Mouse (Mus musculus) layer of hippocampus, postnatal 36 days (tissue): ENCODE data around the gene Pqlc2. TPM values are rescaled to one million over a fixed set of nuclear protein-coding genes. Genes with fewer than 3 reads are reported as not detected.

Experiments used
- DNase-seq, 2 experiments: peaks; one replicate each; pipeline ENCODE4 v3.0.0; 2022
- total RNA-seq, 2 experiments: library from RNA; stranded (reverse); gene quantifications; 2 replicates each; pipeline ENCODE4 v1.2.3; 2021

Pqlc2 gene
- 10 to 100 TPM; 11.9 to 13.2 TPM for total RNA-seq

DNA sequence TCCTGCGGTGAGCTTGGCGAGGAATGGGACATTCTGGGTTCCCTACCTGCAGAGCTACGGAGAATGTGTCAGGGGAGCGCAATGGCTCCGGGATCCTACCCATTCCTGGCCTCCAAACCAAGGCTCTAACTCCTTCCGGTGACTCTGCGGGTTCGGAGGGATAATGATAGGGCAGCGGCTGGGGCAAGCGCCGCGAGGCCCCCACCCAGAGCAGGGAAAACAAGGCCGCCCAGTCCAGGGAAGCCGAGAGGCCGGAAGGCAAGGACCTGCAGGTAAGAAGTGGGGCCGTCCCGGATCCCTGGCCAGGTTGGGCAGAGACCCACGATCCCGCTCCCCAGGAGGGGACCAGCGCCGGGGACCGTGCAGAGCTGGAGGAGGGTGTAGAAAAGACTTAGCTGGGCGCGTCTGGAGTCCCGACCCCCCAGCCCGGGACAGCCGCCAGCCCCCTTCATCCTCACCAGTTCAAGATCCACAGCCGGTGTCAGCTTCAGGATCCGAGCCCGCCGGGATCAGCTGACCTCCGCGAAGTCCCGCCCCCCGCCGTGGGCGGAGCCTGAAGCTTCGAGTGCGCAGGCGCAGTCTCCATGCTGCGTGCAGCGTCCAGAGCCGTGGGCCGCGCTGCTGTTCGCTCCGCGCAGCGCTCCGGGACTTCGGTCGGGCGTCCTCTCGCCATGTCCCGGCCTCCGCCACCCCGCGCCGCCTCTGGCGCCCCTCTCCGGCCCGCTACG, at the start of gene Pqlc2, which contains the start of gene Akr7a5:
Gene Pqlc2 (minus strand): TSS at position 538 of the 728 bp plus-strand sequence.
Gene Akr7a5 (plus strand): TSS at position 574 of the 728 bp plus-strand sequence.
- peak; percentile 97 to 98 for DNase-seq

DNA sequence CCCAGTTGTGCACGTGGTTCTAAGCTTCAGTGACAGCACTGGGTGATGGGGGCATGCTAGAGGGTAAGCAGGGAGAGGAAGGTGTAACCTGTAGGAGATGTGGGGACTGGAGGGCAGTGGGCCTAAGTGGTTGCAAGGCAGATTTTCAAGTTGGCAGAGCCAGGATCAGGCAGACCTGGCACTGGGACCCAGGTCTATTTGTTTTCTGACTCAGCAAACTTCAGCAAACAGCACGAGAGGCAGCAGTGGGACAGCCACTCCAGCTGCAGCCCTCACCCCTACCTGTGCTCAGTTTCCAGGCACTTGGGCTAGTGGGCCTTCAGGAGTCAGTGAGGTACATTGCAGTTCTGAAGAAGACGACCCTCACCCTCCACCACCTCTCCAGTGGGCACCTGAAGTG, 46.7 kb upstream of the Pqlc2 start:
- DNase-seq: no peak

DNA sequence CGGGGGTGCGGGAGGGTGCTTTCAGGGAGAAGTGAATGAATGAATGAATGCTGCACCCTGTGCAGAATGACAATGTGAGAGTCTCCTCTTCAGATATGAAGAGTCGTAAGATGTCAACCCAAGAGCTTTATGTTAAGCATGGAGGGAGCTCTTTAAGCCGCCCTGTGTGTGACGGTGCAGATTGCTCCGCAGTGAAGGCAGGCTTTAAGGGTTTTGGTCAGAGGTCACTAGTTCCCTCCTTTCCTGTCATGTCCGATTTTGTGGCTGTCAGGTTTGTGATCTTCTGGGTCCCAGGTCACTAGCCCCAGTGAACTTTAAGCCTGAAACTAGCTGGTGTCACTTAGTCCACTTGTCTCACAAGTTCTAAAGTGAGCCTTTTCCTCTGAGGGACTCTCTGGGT, 42.3 kb upstream of the Pqlc2 start:
- DNase-seq: no peak

DNA sequence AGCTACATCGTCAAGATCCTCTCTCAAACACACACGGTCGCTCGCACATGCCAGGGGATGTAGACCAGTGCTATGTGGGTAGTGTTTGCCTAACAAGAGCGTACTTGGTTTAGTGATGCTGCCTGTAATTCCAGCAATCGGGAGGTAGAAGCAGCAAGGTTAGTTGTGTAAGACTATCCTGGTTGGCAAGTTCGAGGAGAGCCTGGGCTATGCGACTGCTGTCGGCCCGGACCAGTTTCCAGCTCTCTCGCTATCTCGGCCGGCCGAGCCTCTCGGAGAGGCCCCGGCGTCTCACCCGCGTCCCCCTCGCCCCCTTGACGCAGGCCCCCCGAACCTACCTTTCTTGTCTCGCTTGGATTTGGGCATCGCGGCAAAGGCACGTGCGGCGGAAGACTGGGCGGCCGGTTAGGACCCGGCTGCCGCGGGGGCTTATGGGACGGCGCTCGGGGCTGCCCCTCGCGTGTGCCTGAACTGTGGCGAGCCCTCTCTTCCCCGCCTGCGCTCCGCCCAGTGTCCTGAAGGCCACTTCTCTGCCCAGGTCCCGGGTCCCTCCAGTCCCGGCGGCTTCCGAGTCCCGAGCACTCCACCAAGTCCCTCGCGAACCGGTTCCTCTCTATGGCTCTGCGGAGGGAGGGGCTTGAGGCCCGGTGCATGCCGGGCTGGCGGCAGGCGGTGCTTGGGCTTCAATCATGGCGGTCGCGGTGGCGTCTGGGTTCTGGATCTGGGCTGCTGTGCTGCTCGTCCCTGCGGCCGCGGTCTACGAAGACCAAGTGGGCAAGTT, 41.6 kb upstream of the Pqlc2 start, which contains the start of the genes Mrto4, Emc1 and Ubr4:
Gene Mrto4 (minus strand): TSS at position 646 of the 781 bp plus-strand sequence.
Gene Emc1 (plus strand): TSS at position 657 of the 781 bp plus-strand sequence.
Gene Ubr4 (plus strand): TSS at position 679 of the 781 bp plus-strand sequence.
- peak; percentile 87 to 90 for DNase-seq

DNA sequence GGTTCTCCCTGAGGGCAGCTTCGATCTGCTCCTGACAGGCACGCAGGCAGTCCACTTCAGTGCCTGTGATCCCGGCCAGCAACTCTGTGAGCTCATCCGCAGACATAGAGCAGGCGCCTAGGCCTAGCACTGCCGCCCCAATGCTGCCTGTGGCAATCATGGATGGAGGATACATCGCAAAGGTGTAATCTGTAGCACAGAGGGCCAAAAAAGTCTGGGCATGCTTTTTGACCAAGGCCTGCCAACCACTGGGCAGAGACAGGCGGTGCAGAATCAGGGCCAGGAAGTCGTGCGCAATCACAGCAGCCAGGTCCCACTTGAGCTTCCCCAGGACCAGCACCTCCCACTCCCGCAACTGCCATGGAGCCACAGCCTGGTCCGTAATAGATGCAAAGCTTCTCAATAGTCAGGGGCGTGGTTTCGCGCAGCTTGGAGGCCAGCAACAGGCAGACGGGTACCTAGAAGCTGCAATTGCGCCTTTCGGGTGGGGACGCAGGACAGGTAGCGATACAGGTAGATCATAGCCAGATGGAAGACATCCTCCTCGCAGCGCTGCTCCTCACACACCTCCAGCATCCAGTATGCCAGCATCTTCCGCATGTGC, 35.0 kb upstream of the Pqlc2 start:
- no peak for DNase-seq

DNA sequence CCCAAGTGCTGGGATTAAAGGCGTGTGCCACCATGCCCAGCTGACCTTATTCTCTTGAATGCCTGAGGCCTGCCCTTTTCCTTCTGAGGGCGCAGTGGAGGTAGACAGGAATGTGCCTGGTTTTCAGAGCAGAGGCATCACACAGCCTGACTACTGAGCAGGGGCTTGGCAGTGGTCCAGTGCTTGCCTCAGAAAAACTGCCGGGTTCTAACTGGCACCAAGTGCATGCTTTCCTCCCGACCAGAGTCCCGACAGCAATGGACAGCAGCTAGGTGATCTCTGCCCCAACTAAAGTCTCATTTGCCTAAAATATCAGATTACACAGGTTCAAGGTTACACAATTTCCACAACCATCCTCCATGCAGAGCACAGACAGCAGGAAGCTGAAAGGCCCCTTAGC, 33.2 kb upstream of the Pqlc2 start:
- DNase-seq: peak; percentile 26 to 41

DNA sequence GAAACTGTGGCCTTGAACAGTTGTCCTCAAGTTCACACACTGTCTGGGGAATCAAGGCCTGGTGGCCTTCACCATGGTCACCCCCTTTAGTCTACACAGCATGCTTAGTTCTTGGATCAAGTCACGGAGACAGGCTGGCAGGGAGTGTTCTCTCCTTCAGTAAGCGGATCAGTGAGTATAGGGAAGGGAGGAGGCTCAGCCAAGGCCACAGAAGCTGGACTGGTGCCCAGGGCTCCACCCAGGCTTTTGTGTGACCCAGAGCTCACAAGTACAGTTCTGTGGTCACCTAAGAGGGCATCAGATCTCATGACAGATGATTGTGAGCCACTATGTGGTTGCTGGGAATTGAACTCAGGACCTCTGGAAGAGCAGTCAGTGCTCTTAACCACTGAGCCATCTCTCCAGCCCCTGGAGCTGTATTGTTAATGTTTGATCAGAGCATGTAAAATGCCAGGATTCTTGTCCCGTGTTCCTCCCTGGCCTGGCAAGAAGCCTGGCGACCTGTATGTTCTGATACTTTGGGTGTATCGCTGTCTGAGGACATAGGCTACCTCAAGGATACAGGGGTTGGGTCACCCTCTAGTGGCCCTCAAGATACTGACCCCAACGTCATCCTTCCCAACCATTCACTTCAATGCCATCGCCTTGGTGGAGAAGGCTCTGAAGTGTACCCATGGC, 31.2 kb upstream of the Pqlc2 start:
- DNase-seq: no peak

DNA sequence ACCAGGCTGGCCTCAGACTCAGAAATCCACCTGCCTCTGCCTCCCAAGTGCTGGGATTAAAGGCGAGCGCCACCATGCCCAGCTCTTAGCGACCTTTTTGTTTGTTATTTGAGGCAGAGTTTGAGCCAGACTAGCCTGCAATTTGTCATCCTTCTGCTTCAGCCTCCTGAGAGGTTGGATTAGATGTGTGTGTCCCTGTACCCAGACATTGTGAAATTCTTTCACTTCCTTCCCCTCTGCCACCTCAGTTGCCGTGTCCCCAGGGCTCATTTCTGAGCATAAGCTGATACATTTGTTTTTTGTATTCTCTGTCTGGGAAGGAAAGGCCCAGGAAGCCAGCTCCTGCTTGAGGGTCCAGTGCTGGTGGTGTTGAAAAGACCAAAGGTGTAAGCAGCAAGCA, 30.3 kb upstream of the Pqlc2 start:
- DNase-seq: no peak

DNA sequence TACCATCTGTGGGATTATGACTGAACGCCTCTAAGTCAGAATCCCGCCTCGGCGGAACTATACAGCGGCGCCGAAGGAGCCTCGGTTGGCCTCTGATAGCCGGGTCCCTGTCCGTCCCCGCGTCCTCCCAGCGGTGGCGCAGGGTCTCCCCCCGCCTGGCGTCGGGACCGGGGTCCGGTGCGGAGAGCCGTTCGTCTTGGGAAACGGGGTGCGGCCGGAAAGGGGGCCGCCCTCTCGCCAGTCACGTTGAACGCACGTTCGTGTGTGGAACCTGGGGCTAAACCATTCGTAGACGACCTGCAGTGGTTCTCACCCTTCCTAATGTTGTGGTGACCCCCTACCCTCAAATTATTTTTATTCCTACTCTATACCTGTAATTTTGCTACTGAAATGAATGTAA, 27.6 kb upstream of the Pqlc2 start:
- DNase-seq: no peak

DNA sequence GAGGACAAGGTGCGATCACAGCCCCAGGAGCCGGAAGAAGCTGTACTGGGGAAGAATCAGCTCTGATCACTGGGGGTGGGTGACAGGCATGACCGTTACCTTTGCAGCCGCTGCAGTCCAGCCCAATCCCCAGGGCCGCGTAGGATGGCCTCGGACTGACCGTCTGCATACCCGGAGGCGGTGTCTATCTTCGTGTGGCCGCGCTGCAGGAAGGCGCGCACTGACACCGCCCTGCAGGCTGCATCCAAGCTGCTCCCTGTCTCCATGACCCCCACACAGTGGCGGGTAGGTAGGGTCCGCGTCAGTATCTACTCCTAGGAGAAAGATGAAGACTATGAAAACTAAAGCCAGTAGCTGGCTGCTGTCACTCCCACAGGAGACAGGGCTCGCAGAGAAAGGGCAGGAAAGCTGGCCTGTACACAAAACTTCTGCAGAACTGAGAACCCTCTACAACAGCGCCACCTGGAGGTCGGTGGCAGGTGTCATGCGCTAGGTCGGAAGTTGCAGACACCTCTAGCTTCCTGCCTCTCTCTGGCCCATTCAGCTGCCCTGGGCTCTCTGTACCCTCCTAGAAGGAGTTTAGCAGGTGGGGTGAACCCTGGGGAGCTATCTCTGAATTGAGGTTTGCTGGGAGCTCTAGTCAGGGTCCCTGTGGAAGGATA, 26.4 kb upstream of the Pqlc2 start:
- peak; percentile 35 to 47 for DNase-seq

DNA sequence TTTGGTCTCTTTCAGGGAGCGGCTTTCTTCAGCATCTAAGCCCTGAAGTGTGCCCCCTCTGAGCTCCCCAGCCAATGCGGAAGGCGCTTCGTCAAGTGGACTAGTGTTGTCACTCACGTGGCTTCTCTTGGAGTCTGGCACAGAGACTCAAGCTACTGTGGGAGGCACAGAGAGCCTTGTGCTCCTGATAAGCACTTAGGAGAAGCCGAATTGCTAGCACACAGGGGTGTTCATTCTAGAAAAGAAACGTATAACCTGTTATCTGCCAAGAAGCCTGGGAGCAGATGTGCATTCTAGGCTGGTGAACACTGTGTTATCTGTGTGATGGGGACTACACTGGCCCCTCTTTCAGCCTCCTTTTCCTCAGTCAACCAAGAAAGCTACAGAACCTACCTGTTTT, 25.0 kb upstream of the Pqlc2 start:
- no peak for DNase-seq

DNA sequence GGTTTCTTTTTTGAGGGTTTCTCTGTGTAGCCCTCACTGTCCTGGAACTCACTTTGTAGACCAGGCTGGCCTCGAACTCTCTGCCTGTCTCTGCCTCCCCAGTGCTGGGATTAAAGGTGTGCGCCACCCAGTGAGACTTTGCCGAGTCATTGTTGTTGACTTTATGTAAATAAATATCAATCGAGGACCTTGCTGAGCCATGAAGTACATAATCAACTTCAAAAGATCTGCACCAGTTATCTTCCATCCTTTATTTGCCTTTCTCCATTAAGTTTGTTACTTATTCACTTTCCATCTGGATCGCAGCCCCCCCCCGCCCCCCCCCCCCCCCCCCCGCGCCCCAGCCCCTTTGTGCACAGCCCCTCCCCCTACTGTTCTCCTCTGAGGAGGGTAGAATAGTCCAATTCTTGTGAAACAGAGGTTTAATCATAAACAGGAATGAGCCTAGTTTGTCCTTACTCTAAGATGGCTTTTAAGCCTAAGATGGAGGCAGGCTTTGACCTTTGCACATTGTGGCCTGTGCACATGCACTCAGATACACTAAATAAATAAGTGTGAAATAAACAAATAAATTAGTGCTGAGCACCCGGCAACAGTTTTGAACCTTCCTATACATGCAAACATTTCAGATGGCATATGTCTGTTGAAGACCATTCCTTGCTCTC, 24.3 kb upstream of the Pqlc2 start:
- DNase-seq: no peak

DNA sequence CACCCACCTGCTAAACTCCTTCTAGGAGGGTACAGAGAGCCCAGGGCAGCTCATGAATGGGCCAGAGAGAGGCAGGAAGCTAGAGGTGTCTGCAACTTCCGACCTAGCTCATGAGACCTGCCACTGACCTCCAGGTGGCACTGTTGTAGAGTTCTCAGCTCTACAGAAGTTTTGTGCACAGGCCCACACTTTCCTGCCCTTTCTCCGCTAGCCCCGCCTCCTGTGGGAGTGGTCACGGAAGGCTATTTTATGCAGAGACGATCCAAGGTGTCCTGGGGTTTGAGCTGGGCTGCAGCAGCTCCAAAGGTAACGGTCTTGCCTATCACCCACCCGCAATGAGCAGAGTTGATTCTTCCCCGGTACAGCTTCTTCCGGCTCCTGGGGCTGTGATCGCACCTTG, 20.1 kb upstream of the Pqlc2 start:
- no peak for DNase-seq

DNA sequence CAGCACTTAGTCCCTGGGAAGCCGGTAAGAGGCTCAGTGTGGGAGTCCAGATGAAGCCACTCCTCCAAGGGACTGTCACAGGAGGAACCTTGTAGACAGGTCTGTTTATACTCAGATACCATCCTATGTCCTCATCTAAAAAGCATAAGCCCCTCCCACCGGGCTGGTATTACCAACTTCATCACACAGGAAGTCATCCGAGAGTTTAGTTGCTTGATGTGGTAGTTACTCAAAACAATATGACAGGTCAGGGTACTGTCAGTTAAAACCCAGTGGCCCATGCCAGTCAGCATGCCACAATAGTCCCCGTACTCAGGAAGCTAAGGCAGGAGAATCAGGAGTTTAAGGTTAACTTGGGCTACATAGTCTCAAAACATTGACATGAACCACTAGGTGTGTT, 9.2 kb upstream of the Pqlc2 start:
- DNase-seq: no peak

DNA sequence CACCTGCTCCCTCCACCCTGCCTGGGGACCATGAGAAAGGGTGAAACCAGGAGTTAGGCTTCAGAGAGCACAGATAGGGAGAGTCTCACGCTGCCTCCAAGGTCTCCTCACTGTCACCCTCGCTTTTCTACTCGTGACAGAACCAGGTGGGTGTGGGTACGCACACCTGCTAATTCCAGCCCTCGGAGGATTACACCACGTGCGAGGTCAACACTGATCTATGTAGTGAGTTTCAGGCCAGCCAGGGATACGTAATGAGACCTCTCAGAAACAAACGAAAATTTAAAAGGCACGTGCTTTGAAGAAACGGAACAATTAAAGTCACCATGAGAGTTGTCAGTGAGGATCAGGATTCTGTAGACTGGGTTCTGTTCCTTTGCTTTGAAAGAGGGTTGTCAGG, 7.9 kb upstream of the Pqlc2 start:
- no peak for DNase-seq

DNA sequence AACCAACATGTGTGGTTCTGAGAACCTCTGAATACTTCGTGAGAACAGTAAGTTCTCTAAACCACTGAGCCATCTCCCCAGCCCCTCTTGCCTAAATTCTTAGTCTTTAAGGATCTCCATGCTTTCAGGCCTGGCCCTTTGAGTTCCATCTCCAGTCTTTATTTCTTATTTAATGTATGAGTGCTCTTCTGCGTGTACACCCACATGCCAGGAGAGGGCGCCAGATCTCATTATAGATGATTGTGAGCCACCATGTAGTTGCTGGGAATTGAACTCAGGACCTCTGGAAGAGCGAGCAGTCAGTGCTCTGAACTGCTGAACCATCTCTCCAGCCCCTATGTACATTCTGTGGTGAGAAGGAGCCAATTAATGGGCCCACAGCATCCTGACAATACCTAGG, 2.1 kb upstream of the Pqlc2 start:
- no peak for DNase-seq

DNA sequence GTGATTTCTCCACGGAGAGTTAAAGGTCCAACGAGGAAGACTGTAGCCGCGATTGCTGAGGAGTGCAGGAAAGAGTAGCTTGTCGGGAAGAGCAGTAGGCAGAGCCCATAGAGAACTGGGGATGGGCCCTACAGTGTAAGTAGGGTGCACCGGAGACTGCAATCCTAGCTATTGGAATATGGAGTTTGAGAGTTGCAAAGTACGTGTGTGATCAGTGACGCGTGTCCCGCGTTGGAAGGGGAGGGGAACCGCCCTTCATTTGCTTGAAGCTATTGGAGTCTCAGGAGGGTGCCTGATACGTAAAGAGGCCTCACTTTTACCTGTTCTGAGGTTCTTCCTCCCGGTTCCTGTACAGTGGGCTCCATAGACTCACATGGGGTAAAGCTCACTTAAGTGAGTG, 1.2 kb upstream of the Pqlc2 start:
- DNase-seq: no peak

DNA sequence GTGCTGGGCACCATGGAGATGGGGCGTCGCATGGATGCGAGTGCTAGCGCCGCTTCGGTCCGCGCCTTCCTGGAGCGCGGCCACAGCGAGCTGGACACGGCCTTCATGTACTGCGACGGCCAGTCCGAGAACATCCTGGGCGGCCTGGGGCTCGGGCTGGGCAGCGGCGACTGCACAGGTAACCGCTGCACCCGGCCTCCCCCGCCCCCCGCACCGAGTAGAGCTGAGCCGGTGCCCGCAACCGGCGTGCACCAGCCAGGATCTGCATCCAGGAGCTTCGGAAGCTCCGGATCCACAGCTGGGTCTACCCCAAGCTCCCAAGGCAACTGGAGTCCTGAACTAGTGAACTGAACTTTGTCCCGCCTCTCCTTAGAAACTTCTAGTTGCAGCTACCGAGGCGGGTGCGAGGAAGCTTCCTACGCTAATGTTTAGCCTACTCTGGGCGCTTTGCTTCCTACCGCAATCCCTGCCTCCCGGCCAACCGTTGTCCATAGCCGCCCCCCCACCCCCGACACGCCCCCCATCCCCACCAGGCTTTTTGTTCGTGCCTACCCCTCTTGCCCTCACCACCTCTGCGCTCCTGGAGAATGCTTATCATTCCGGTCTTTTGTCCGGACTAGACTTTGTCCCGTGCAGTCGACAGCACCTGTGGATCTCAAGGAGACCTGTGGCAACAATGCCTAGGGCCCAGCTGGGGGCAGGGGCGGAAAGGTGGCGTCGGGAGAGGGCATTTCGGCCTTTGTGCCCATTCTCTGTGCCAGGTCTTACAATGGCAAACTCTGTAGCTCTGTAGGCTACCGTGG, 592 bp upstream of the Pqlc2 start:
- DNase-seq: no peak

DNA sequence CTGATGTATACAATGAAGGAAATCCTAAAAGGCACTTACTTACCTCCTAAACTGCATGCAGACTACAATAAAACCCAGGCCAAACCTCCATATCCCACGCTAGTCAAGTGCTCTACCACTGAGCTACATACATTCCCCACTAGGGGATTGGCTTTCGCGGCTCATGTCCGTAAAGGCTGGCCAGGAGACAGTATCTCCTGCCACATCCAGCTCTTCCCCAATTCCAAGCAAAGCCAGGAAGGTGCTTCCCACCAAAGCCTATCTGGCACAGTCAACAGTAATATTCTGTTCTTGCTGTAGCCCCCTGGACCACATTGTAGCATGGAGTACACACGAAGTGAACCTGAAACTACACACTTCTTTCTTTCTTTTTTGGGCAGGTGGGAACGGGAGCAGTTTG, 857 bp downstream of the Pqlc2 start:
- no peak for DNase-seq

DNA sequence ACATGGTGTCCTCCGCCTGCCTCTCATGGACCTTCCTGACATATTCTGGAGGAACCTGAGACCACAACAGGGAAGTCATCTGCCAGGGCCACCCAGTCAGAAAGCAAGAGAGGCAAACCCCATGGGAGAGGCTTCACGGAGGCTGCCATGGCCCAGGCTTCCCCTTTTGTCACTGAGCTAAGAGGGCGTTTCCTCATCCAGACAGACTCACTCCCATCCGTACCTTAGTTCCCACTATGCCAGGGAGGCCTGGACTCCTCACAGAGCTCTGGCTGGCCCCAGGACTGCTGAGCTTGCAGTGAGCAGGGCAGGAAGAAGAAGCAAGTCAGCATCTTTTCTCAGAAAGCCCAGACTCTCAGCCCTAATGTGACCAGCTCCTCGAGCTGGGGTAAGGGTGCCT, 2.6 kb downstream of the Pqlc2 start:
- DNase-seq: no peak

DNA sequence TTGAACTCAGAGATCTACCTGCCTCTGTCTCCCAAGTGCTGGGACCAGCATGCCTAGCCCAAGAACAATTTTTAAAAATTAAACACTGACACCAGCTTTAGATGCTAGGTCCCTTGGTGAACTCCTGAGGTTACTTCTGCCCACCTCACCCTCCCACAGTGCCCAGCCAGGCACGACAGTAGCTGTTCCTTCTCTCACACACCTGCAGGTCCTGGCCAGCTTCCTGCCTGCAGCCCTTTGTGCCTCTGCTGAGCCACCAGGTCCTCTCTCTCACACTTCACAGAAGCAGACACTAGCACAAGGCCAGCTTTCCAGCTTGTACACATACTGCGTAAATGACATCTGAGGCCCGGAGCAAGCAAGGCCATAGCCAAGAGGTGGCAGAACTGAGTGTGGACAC, 5.0 kb downstream of the Pqlc2 start:
- no peak for DNase-seq
